Mouse (Mus musculus): ENCODE data around the gene Sh3bgrl. TPM values are rescaled to one million over a fixed set of nuclear protein-coding genes. Genes with fewer than 3 reads are reported as not detected.
"Not testable (repeated sequence)": the region's sequence is repeated elsewhere in the genome, so short reads cannot be mapped to it uniquely, and the experiment has no call there.

Sh3bgrl gene
- polyA plus RNA-seq (2015; fragmentation: Nextera tagmentation; extraction: Ambion mirVana) = 169 and 178 TPM in 2 replicates

DNA sequence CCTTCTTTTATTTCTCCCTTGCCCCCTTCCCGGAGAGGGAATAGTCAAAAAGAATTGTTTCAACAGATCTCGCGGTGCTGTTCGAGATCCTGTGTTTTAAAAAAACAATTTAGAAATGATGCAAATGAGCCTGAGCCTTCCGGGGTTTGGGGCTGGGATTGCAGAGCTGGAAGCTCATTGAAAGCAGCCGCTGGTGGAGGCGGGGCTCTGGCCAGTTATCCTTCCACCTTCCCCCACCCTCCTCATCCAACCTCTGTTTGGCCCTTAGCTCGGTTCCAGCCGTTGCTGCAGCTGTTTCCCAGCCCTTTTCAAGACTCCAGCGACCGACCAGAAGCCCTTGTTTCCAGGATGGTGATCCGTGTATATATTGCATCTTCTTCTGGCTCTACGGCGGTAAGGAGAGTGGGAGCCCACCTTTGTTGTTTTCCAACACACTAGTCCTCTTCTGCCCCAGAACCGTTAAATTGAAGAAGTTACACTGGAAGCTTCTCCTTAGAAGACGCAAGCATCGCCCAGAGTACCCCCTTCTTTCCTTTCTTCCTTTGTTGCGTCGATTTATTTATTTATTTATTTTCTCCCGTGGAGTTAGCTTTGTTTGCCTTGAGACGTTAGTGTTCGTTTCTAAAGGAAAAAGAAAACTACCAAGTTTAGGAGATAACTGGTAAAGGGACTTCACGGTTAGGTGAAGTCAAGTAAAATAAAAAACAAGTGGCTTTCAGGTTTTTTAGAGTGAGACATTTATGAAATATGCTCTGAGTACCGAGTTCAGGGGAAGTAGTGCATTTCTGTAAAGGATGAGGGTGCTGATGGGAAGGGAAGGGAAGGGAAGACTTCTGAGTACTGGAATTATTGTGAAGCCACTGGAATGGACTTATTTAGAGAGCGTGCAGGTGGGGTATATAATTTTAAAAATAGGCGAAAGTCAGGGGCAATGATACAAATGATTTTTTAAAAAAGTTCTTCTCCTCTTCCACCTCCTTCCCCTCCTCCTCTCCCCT, at the start of gene Sh3bgrl:
Gene Sh3bgrl, plus strand, starts transcription at position 121 of the 998 bp plus-strand sequence.
- ATAC-seq (ENCODE audit: low FRiP score) = peak; percentile 95
- no peaks in the 10 kb centered on the region for H3K9me3 ChIP-seq (replicated peaks)
- H3K27me3 ChIP-seq (replicated peaks) = no peaks in the 10 kb centered on the region
- H3K36me3 ChIP-seq = no peaks in the 10 kb centered on the region
- peak within 1 kb of the TSS; percentile 52 for H3K4me2 ChIP-seq
- H3K4me3 ChIP-seq (replicated peaks) = peak within 1 kb of the TSS; percentile 51
- WGBS = 17% methylated on average over 26 of the region's 26 CpGs
- H3K27ac ChIP-seq (replicated peaks) = peak within 1 kb of the TSS; percentile 87
- H3K9ac ChIP-seq (replicated peaks) = peak within 1 kb of the TSS; percentile 51
- no peaks in the 10 kb centered on the region for H3K4me1 ChIP-seq

DNA sequence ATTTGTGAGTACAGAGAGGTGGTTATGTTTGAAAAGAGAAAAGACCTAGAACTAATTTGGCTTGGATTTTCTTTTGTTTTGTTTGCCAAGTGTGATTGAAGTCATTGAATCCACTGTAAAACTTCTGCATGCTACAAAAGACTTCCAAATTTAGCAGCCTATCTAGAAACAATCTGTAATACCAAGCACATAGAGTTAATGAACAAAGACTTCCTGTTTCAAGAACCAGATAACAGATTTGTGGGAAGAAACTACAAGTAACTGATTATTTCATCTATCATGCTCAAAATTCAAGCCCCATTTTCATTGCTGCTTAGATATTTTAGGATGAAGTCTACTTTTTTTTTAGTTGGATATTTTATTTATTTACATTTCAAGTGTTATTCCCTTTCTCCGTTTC, 47.4 kb upstream of the Sh3bgrl start:
- H3K27ac ChIP-seq (replicated peaks) = no peak overlapping the region
- 82% methylated on average over 1 of the region's 1 CpGs for WGBS
- no peak overlapping the region for H3K9ac ChIP-seq (replicated peaks)
- H3K4me3 ChIP-seq (replicated peaks) = no peak overlapping the region
- ATAC-seq (ENCODE audit: low FRiP score) = no peak
- H3K4me1 ChIP-seq = no peaks in the 10 kb centered on the region
- H3K36me3 ChIP-seq = no peaks in the 10 kb centered on the region
- no peak overlapping the region for H3K4me2 ChIP-seq
- no peaks in the 10 kb centered on the region for H3K27me3 ChIP-seq (replicated peaks)
- no peaks in the 10 kb centered on the region for H3K9me3 ChIP-seq (replicated peaks)

DNA sequence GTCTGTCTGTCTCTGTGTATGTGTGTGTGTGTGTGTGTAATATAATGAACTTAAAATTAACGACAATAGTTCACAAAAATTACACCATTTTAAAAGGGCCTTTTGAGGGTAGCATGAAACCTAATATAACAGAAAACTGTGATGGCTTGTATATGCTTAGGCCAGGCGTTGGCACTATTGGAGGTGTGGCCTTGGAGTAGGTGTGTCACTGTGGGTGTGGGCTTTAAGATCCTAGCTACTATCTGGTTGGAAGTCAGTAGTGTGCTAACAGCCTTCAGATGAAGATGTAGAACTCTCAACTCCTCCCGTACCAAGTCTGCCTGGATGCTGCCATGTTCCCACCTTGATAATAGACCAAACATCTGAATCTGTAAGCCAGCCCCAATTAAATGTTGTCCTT, 23.4 kb upstream of the Sh3bgrl start:
- WGBS = 84% methylated on average over 3 of the region's 3 CpGs
- Histone ChIP-seq H3K4me2 (no peak overlapping the region), H3K4me1 (no peaks in the 10 kb centered on the region), H3K9ac (replicated peaks) (no peak overlapping the region), H3K9me3 (replicated peaks) (no peaks in the 10 kb centered on the region), H3K27me3 (replicated peaks) (no peaks in the 10 kb centered on the region), H3K36me3 (no peaks in the 10 kb centered on the region), H3K4me3 (replicated peaks) (no peak overlapping the region), H3K27ac (replicated peaks) (no peak overlapping the region)
- ATAC-seq (ENCODE audit: low FRiP score) = no peak

DNA sequence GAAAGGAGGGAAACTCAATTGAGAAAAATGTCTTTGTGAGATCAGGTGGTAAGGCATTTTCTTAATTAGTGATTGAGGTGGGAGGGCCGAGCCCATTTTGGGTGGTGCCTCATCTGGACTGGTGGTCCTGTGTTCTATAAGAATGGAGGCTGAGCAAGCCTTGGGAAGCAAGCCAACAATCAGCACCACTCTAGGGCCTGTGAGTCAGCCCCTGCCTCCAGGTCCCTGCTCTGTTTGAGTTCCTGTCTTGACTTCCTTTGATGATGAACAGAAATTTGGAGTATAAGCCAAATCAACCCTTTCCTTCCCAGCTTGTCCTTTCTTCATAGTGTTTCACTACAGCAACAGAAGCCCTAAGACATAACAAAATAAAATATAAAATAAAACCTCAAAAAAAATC, 19.4 kb upstream of the Sh3bgrl start:
- no peak overlapping the region for H3K4me2 ChIP-seq
- 74% methylated on average over 1 of the region's 1 CpGs for WGBS
- H3K9me3 ChIP-seq (replicated peaks) = no peaks in the 10 kb centered on the region
- H3K4me3 ChIP-seq (replicated peaks) = no peak overlapping the region
- H3K4me1 ChIP-seq = no peaks in the 10 kb centered on the region
- no peaks in the 10 kb centered on the region for H3K27me3 ChIP-seq (replicated peaks)
- H3K27ac ChIP-seq (replicated peaks) = no peak overlapping the region
- no peaks in the 10 kb centered on the region for H3K36me3 ChIP-seq
- H3K9ac ChIP-seq (replicated peaks) = no peak overlapping the region
- no peak for ATAC-seq (ENCODE audit: low FRiP score)

DNA sequence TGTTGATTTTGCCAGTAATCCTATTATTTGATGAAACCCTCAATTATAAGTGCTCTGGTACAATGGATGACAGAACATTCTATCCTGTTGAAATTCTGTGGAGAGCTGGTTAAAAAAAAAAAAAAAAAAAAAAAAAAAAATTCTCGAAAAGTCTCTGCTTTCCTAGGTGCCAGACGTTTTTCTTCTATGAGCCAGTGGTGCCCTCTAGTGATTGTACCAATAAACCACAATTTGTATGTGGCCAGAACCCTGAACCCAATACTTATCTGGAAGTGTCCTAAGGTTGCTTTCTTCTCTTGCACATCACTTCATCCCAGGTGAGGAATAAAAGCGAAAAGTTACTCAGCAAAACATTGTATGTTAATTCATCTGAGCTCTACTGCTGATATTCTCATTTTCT, 18.8 kb upstream of the Sh3bgrl start:
- H3K36me3 ChIP-seq = no peaks in the 10 kb centered on the region

DNA sequence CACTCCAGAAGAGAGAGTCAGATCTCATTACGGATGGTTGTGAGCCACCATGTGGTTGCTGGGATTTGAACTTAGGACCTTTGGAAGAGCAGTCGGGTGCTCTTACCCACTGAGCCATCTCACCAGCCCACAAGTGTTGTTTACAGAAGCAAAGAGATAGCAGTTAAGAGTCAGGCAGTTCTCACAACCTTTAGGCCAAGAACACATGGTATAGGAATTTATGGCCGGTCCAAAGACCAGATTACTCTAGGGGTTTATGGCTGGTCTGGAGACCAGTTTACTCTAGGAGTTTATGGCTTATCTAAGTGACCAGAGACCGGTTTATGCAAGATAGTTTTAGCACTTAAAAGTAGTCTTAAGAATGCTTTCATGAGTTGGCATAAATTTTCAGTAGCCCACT, 15.8 kb upstream of the Sh3bgrl start:
- H3K9ac ChIP-seq (replicated peaks); H3K27ac ChIP-seq (replicated peaks); H3K36me3 ChIP-seq; H3K4me1 ChIP-seq; H3K9me3 ChIP-seq (replicated peaks); H3K27me3 ChIP-seq (replicated peaks); ATAC-seq (ENCODE audit: low FRiP score); H3K4me3 ChIP-seq (replicated peaks); H3K4me2 ChIP-seq: not testable (repeated sequence)
- WGBS = 70% methylated on average over 4 of the region's 4 CpGs

More for the DNA sequence above, 18.8 kb upstream of the Sh3bgrl start:
- Histone ChIP-seq H3K4me2 (no peak overlapping the region), H3K9me3 (replicated peaks) (no peaks in the 10 kb centered on the region), H3K4me3 (replicated peaks) (no peak overlapping the region), H3K27ac (replicated peaks) (no peak overlapping the region), H3K9ac (replicated peaks) (no peak overlapping the region), H3K4me1 (no peaks in the 10 kb centered on the region), H3K27me3 (replicated peaks) (no peaks in the 10 kb centered on the region)
- WGBS = 23% methylated on average over 3 of the region's 3 CpGs
- ATAC-seq (ENCODE audit: low FRiP score) = no peak

DNA sequence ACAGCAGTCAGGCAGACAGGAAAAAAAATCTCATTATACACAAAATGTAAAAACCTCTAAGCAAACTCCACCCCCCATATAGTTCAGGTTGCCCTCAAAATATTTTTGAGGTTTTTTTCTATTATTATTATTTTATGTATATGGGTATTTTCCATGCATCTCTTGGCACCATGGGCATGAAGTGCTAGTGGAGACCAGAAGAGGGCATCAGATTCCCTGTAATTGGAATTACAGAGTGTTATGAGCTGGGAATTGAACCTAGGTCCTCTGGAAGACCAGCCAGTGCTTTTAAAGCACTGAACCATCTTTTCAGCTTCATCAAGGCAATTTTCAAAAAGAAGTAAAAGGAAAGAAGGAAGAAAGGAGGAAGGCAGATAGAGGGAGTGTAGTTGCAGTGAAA, 8.1 kb upstream of the Sh3bgrl start:
- Histone ChIP-seq H3K9ac (replicated peaks) (no peak overlapping the region), H3K4me1 (no peaks in the 10 kb centered on the region), H3K36me3 (no peaks in the 10 kb centered on the region), H3K4me2 (no peak overlapping the region), H3K27ac (replicated peaks) (no peak overlapping the region), H3K9me3 (replicated peaks) (no peaks in the 10 kb centered on the region), H3K4me3 (replicated peaks) (no peak overlapping the region), H3K27me3 (replicated peaks) (no peaks in the 10 kb centered on the region)
- ATAC-seq (ENCODE audit: low FRiP score) = no peak

DNA sequence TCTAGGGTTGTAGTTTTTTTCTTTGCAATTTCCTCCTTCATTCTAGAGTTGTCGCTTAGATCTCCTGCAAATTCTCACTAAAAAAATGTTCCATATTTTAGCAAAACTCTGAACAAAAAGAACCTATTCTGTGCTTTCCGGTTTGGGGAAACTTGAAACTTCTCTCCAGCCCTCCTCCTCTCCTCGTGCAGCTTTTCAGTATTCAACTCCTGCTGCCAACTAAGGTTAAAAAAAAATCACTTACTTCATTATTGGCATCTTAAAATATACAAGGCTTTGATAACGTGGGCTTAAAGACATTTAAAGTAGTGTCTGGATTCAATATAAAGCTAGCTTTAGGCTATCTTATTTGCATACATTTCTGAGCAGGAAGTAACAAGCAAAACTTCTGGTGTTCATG, 365 bp upstream of the Sh3bgrl start:
- H3K9ac ChIP-seq (replicated peaks) = peak overlapping the region; percentile 51; the same call in 1 of the 2 replicates

DNA sequence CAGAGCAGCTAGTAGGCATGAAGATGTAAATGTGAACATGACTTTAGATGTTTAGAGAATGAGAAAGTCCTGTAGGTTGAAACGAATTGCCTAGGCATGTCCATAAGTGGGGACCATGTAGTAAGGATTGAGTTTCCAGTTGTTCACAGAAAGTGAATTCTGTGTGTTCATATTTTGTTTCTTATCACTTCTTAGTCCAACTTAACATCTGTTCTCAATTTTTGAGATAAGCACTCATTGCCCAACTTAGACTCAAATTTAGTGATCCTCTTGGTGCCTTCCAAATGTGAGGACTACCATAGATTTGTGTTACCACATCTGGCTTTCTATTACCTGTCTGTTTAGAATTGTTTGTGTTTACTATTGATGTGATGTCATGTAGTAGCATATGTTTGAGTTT, 3.3 kb downstream of the Sh3bgrl start:
- H3K27ac ChIP-seq (replicated peaks) = no peak overlapping the region
- H3K9ac ChIP-seq (replicated peaks) = no peak overlapping the region
- 81% methylated on average over 1 of the region's 1 CpGs for WGBS
- no peaks in the 10 kb centered on the region for H3K9me3 ChIP-seq (replicated peaks)
- no peak for ATAC-seq (ENCODE audit: low FRiP score)
- H3K36me3 ChIP-seq = no peaks in the 10 kb centered on the region
- no peak overlapping the region for H3K4me3 ChIP-seq (replicated peaks)
- no peaks in the 10 kb centered on the region for H3K4me1 ChIP-seq
- no peak overlapping the region for H3K4me2 ChIP-seq
- no peaks in the 10 kb centered on the region for H3K27me3 ChIP-seq (replicated peaks)

More for the DNA sequence above, 365 bp upstream of the Sh3bgrl start:
- ATAC-seq (ENCODE audit: low FRiP score) = no peak
- no peaks in the 10 kb centered on the region for H3K36me3 ChIP-seq
- 16% methylated on average over 4 of the region's 4 CpGs for WGBS
- H3K27ac ChIP-seq (replicated peaks) = peak overlapping the region; percentile 87
- no peaks in the 10 kb centered on the region for H3K9me3 ChIP-seq (replicated peaks)
- peak overlapping the region; percentile 52 for H3K4me2 ChIP-seq
- no peaks in the 10 kb centered on the region for H3K27me3 ChIP-seq (replicated peaks)
- peak overlapping the region; percentile 51 for H3K4me3 ChIP-seq (replicated peaks)
- no peaks in the 10 kb centered on the region for H3K4me1 ChIP-seq

DNA sequence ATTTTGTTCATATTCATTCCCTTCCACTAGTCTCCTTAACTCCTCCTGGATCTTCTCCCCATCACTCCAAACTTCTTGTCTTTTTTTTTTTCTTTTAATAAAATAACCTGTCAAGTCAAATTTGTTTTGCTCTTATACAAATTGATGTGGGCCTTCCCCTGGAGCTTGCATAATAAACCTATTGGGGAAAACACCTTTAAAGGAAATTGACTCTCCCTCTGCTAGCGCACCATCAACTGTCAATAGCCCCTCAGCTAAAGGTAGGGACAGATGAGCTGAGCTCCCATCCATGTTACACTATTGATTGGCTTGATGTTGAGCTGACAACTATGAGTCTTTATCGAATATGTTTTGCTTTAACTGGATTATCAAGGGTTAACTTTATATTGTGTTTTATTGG, 5.3 kb downstream of the Sh3bgrl start:
- WGBS = 88% methylated on average over 2 of the region's 2 CpGs
- H3K4me1 ChIP-seq = no peaks in the 10 kb centered on the region
- no peaks in the 10 kb centered on the region for H3K9me3 ChIP-seq (replicated peaks)
- no peak overlapping the region for H3K4me2 ChIP-seq
- H3K27me3 ChIP-seq (replicated peaks) = no peaks in the 10 kb centered on the region
- H3K4me3 ChIP-seq (replicated peaks) = no peak overlapping the region
- H3K36me3 ChIP-seq = no peaks in the 10 kb centered on the region
- no peak for ATAC-seq (ENCODE audit: low FRiP score)
- no peak overlapping the region for H3K27ac ChIP-seq (replicated peaks)
- H3K9ac ChIP-seq (replicated peaks) = no peak overlapping the region

DNA sequence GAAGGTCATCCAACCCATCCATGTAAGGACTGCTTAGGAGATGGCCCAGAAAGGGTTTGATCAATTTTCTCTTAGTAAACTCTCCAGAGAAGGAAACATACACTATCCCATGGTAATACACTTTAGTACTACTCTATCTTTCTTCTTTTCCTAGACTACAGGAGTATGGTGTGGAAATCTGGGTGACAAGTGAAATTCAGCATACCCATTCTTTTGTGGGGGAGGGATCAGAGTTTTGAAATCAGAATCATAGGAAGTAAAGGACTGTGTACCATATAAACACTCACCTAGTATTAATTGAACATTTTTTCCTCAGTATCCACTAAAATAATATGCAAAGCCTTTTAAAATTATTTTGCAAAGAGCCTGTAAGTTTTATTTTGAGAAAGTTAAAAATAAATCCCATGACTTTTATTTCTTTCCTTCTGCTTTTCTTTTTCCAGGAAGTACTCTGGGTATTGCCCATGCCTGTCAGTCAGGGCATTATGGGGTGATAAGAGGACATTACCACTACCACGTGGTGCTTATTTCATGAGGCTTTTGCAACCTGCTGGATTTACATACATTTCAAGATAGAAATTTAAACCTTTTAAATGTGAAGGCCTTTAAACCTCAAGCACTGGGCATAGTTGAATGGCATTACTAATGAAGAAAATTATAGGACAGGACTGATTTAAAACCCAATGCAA, 13.1 kb downstream of the Sh3bgrl start:
- no peak overlapping the region for H3K4me3 ChIP-seq (replicated peaks)
- H3K9ac ChIP-seq (replicated peaks) = no peak overlapping the region
- H3K36me3 ChIP-seq = no peaks in the 10 kb centered on the region
- 38% methylated on average over 1 of the region's 1 CpGs for WGBS
- H3K27ac ChIP-seq (replicated peaks) = no peak overlapping the region
- H3K27me3 ChIP-seq (replicated peaks) = no peaks in the 10 kb centered on the region
- H3K9me3 ChIP-seq (replicated peaks) = no peaks in the 10 kb centered on the region
- no peak for ATAC-seq (ENCODE audit: low FRiP score)
- H3K4me1 ChIP-seq = no peaks in the 10 kb centered on the region
- H3K4me2 ChIP-seq = no peak overlapping the region

DNA sequence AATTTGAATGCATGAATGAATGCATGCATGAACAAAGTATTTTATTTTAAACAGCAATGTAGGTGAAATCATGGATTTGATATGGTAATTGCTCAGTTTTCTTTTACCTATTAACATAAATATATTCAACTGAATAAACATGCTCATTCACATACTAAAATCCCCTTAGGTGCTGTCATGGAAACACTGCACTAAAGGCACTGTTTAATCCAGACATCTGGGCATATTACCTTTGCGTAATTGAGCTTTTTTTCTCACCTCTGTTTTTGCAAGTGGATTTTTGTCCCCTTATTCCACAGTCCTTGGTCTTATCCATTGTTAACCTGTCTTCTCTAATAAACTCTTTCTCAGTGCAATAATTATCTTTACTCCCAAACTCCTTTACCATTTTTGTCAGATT, 17.7 kb downstream of the Sh3bgrl start:
- Histone ChIP-seq H3K9ac (replicated peaks) (no peak overlapping the region), H3K4me1 (no peaks in the 10 kb centered on the region), H3K9me3 (replicated peaks) (no peaks in the 10 kb centered on the region), H3K27ac (replicated peaks) (no peak overlapping the region), H3K4me3 (replicated peaks) (no peak overlapping the region), H3K4me2 (no peak overlapping the region), H3K36me3 (no peaks in the 10 kb centered on the region), H3K27me3 (replicated peaks) (no peaks in the 10 kb centered on the region)
- ATAC-seq (ENCODE audit: low FRiP score) = no peak
- WGBS = 57% methylated on average over 1 of the region's 1 CpGs

Data from neural tube, embryonic 15.5 days (tissue).